Mouse (Mus musculus) midbrain, embryonic 14.5 days (tissue): ENCODE data around the gene Gm8994. TPM values are rescaled to one million over a fixed set of nuclear protein-coding genes. Genes with fewer than 3 reads are reported as not detected.

Experiments used
- ATAC-seq: fragments of 200-750 bp; cut with Nextera tagmentation; 2 replicates; pipeline ENCODE4 v1.8.0; 2017; ENCODE audit warnings: moderate number of reproducible peaks, moderate library complexity; ENCODE audit not compliant: low FRiP score, low TSS enrichment
- DNase-seq: peaks from one replicate; pipeline ENCODE4 v3.0.0-alpha.2; 2015
- H3K27ac ChIP-seq: fragments of 300-500 bp; sonication (generic); replicated peaks from 2 replicates; pipeline ENCODE4 v1.5.1; 2014; ENCODE audit warnings: mild to moderate bottlenecking, low read depth, low read length, moderate library complexity
- H3K27me3 ChIP-seq: fragments of 300-500 bp; sonication (generic); 2 replicates; pipeline ENCODE4 v1.6.1; 2014; ENCODE audit warnings: low read length, control low read depth, mixed read lengths; ENCODE audit not compliant: control insufficient read depth, insufficient read depth
- H3K36me3 ChIP-seq: fragments of 300-500 bp; sonication (generic); 2 replicates; pipeline ENCODE4 v1.6.1; 2014; ENCODE audit warnings: low read length, control low read depth; ENCODE audit not compliant: control insufficient read depth, insufficient read depth
- H3K4me1 ChIP-seq: fragments of 300-500 bp; sonication (generic); 2 replicates; pipeline ENCODE4 v1.6.1; 2014; ENCODE audit warnings: mild to moderate bottlenecking, antibody characterized with exemption, low read length, control low read depth; ENCODE audit not compliant: control insufficient read depth, insufficient read depth
- H3K4me2 ChIP-seq: fragments of 300-500 bp; sonication (generic); 2 replicates; pipeline ENCODE4 v1.6.1; 2014; ENCODE audit warnings: mild to moderate bottlenecking, low read length, moderate library complexity
- H3K4me3 ChIP-seq: fragments of 300-500 bp; sonication (generic); replicated peaks from 2 replicates; pipeline ENCODE4 v1.5.1; 2014; ENCODE audit warnings: low read depth, low read length
- H3K9ac ChIP-seq: fragments of 300-500 bp; sonication (generic); replicated peaks from 2 replicates; pipeline ENCODE4 v1.6.1; 2014; ENCODE audit warnings: mild to moderate bottlenecking, low read length, moderate library complexity
- H3K9me3 ChIP-seq: fragments of 300-500 bp; sonication (generic); 2 replicates; pipeline ENCODE4 v1.6.1; 2016; ENCODE audit warnings: low read length, control low read depth, mixed read lengths; ENCODE audit not compliant: control insufficient read depth
- WGBS: fragments of 180-500 bp; shearing (Covaris S2); extraction: QIAGEN DNeasy Blood & Tissue Kit; methylation state at CpG from one replicate; pipeline ENCODE4 v1.1.7; 2014; 5-methylcytosine and 5-hydroxymethylcytosine counted together
- polyA plus RNA-seq: library from polyadenylated mRNA; unstranded; fragments of >200 nt; fragmentation: Nextera tagmentation; extraction: Ambion mirVana; gene quantifications from 2 replicates; pipeline ENCODE4 v1.2.1, GENCODE M21; 2014

Gm8994 gene
- polyA plus RNA-seq, 1 experiment from 2014 or later, result not detected

GRCm38 (mm10) chr6:136345641-136346040 lies 18.3 kb downstream of the Gm8994 start:
- no peak overlapping the region for H3K4me2 ChIP-seq
- H3K9ac ChIP-seq, result no peak overlapping the region
- H3K36me3 ChIP-seq, result no peaks in the 10 kb centered on the region
- H3K27me3 ChIP-seq, result no peaks in the 10 kb centered on the region
- ATAC-seq (no peak), DNase-seq (no peak)
- H3K4me3 ChIP-seq, result no peak overlapping the region
- 91% methylated on average over 7 of the region's 7 CpGs for WGBS
- H3K27ac ChIP-seq, result no peak overlapping the region
- H3K9me3 ChIP-seq, result no peaks in the 10 kb centered on the region
- H3K4me1 ChIP-seq, result no peaks in the 10 kb centered on the region

- H3K36me3 ChIP-seq, result no peaks in the 10 kb centered on the region
Measured at GRCm38 (mm10) chr6:136347053-136347452, 19.7 kb downstream of the Gm8994 start.

GRCm38 (mm10) chr6:136347631-136348030 lies 20.3 kb downstream of the Gm8994 start:
- Histone ChIP-seq H3K4me1 (no peaks in the 10 kb centered on the region), H3K4me2 (no peak overlapping the region), H3K9me3 (no peaks in the 10 kb centered on the region), H3K27me3 (no peaks in the 10 kb centered on the region), H3K27ac (no peak overlapping the region), H3K36me3 (no peaks in the 10 kb centered on the region), H3K9ac (no peak overlapping the region), H3K4me3 (no peak overlapping the region)
- no peak for ATAC-seq
- 43% methylated on average over 9 of the region's 9 CpGs for WGBS
- DNase-seq, result no peak

More at GRCm38 (mm10) chr6:136347053-136347452, 19.7 kb downstream of the Gm8994 start:
- peak; percentile 37 for DNase-seq
- no peak; the same call in 1 of the 2 replicates for ATAC-seq
- Histone ChIP-seq H3K4me2 (no peak overlapping the region), H3K4me1 (no peaks in the 10 kb centered on the region), H3K27ac (no peak overlapping the region), H3K4me3 (no peak overlapping the region), H3K9ac (no peak overlapping the region), H3K27me3 (no peaks in the 10 kb centered on the region), H3K9me3 (no peaks in the 10 kb centered on the region)
- WGBS, result 9% methylated on average over 5 of the region's 5 CpGs

GRCm38 (mm10) chr6:136353399-136354184 lies 26.3 kb downstream of the Gm8994 start:
- no peak overlapping the region for H3K27ac ChIP-seq
- 41% methylated on average over 11 of the region's 11 CpGs for WGBS
- peak; percentile 92 for DNase-seq
- peak; percentile 27; the same call in 1 of the 2 replicates for ATAC-seq
- H3K4me1 ChIP-seq, result no peaks in the 10 kb centered on the region
- H3K4me3 ChIP-seq, result no peak overlapping the region
- H3K9me3 ChIP-seq, result no peaks in the 10 kb centered on the region
- H3K27me3 ChIP-seq, result no peaks in the 10 kb centered on the region
- no peak overlapping the region for H3K9ac ChIP-seq
- H3K36me3 ChIP-seq, result no peaks in the 10 kb centered on the region
- no peak overlapping the region for H3K4me2 ChIP-seq

GRCm38 (mm10) chr6:136358471-136358870 lies 31.1 kb downstream of the Gm8994 start:
- DNase-seq, result no peak
- H3K4me1 ChIP-seq, result no peaks in the 10 kb centered on the region
- H3K9ac ChIP-seq, result no peak overlapping the region
- H3K27me3 ChIP-seq, result no peaks in the 10 kb centered on the region
- no peaks in the 10 kb centered on the region for H3K36me3 ChIP-seq
- H3K4me2 ChIP-seq, result no peak overlapping the region
- H3K9me3 ChIP-seq, result no peaks in the 10 kb centered on the region
- no peak for ATAC-seq
- 85% methylated on average over 5 of the region's 5 CpGs for WGBS
- H3K27ac ChIP-seq, result no peak overlapping the region
- no peak overlapping the region for H3K4me3 ChIP-seq

GRCm38 (mm10) chr6:136363313-136363712 lies 36.0 kb downstream of the Gm8994 start:
- WGBS, result 89% methylated on average over 8 of the region's 8 CpGs
- DNase-seq (no peak), ATAC-seq (no peak)
- Histone ChIP-seq H3K9ac (no peak overlapping the region), H3K4me2 (no peak overlapping the region), H3K36me3 (no peaks in the 10 kb centered on the region), H3K9me3 (no peaks in the 10 kb centered on the region), H3K27ac (no peak overlapping the region), H3K4me3 (no peak overlapping the region), H3K4me1 (no peaks in the 10 kb centered on the region), H3K27me3 (no peaks in the 10 kb centered on the region)

- no peak for DNase-seq
- WGBS, result 71% methylated on average over 4 of the region's 4 CpGs
- no peak for ATAC-seq
- Histone ChIP-seq H3K4me1 (no peaks in the 10 kb centered on the region), H3K4me3 (no peak overlapping the region), H3K27ac (no peak overlapping the region), H3K9me3 (no peaks in the 10 kb centered on the region), H3K9ac (no peak overlapping the region), H3K36me3 (no peaks in the 10 kb centered on the region), H3K27me3 (no peaks in the 10 kb centered on the region), H3K4me2 (no peak overlapping the region)
Measured at GRCm38 (mm10) chr6:136364008-136364407, 36.7 kb downstream of the Gm8994 start.

- Histone ChIP-seq H3K4me2 (no peak overlapping the region), H3K9me3 (no peaks in the 10 kb centered on the region), H3K9ac (no peak overlapping the region), H3K4me1 (no peaks in the 10 kb centered on the region), H3K27ac (no peak overlapping the region), H3K36me3 (no peaks in the 10 kb centered on the region), H3K4me3 (no peak overlapping the region), H3K27me3 (no peaks in the 10 kb centered on the region)
- 73% methylated on average over 12 of the region's 12 CpGs for WGBS
- no peak for ATAC-seq
- DNase-seq, result peak; percentile 30
Measured at GRCm38 (mm10) chr6:136364430-136365098, 37.2 kb downstream of the Gm8994 start.

- DNase-seq (no peak), ATAC-seq (no peak)
- Histone ChIP-seq H3K4me3 (no peak overlapping the region), H3K27ac (no peak overlapping the region), H3K4me2 (no peak overlapping the region), H3K9me3 (no peaks in the 10 kb centered on the region), H3K4me1 (no peaks in the 10 kb centered on the region), H3K36me3 (no peaks in the 10 kb centered on the region), H3K9ac (no peak overlapping the region), H3K27me3 (no peaks in the 10 kb centered on the region)
Measured at GRCm38 (mm10) chr6:136376097-136376496, 48.8 kb downstream of the Gm8994 start.
